Mouse (Mus musculus): Measurements from ENCODE around the gene Mfsd12.

DNA sequence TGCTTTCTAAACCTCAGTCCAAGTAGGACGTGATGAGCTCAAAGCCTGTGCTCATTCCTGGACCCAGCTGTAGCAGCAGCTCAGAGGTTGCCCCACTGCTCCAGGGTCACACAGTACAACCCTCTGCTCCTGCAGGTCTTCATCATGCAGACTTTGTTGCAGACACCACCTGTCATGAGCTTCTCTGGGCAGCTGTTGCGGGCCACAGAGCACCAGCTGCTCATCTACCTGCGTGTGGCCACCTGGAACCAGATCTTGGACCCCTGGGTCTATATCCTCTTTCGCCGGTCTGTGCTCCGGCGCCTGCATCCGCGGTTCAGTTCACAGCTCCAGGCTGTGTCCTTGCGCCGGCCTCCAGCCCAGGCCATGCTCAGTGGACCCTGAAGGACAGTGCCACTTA lies 23.0 kb upstream of the Mfsd12 start:
- no peak for TF ChIP-seq USF2 (IDR thresholded peaks at IDR 0.05; ENCODE audit: borderline replicate concordance in 1 of 2, insufficient read depth in 1 of 2, low read depth in 1 of 2, low read length in 2 of 2)
- TF ChIP-seq CTCF (IDR thresholded peaks at IDR 0.05 in 2 of 3, conservative IDR thresholded peaks at IDR 0.05 in 1 of 3; ENCODE audit: control insufficient read depth in 1 of 3, insufficient read depth in 1 of 3, low read depth in 2 of 3, low read length in 3 of 3, poor library complexity in 1 of 3, severe bottlenecking in 1 of 3), result no peak
- no peak for TF ChIP-seq ZKSCAN1 (IDR thresholded peaks at IDR 0.05; ENCODE audit: low read depth, low read length)

Data from MEL (cell line).